8 mouse cellular contexts compared by ENCODE assay signal in genomic region chr4:150239503-150239902, GRCm38 (mm10). TPM values are rescaled to one million over a fixed set of nuclear protein-coding genes. Genes with fewer than 3 reads are reported as not detected.
DNase-seq lines count a peak whose midpoint lies in the region; ATAC-seq and TF ChIP-seq lines count a peak whose summit lies in the region.

No protein-coding gene starts in this region.

- ATAC-seq in embryonic facial prominence, embryonic 15.5 days (ENCODE audit: insufficient number of reproducible peaks, low FRiP score, low TSS enrichment, low read depth) = no peak
- ATAC-seq in limb, embryonic 13.5 days (ENCODE audit: low FRiP score, low read depth) = no peak

- WGBS in embryonic facial prominence, embryonic 15.5 days = 27% methylated on average over 6 of the region's 6 CpGs
- WGBS in limb, embryonic 13.5 days = 26% methylated on average over 6 of the region's 6 CpGs
- WGBS in small intestine, adult 2 months = 54% methylated on average over 6 of the region's 6 CpGs

- no peaks in the 10 kb centered on the region for H3K27me3 ChIP-seq in embryonic facial prominence, embryonic 15.5 days
- H3K27me3 ChIP-seq in limb, embryonic 13.5 days = no peaks in the 10 kb centered on the region
- no peaks in the 10 kb centered on the region for H3K27me3 ChIP-seq in small intestine, adult 2 months (ENCODE audit: control insufficient read depth, insufficient read depth, low read length)

- no peaks in the 10 kb centered on the region for H3K9me3 ChIP-seq in embryonic facial prominence, embryonic 15.5 days (replicated peaks)
- H3K9me3 ChIP-seq in limb, embryonic 13.5 days = no peaks in the 10 kb centered on the region

- intact Hi-C loops in left cerebral cortex, adult 2 months (cut with DNase I) = no loop called here
- intact Hi-C loops in left cerebral cortex, postnatal 10 days (cut with DNase I) = loop anchor here (10.0 kb wide), 1 partner anchor 205 kb away; no protein-coding TSS in a partner anchor

- H3K4me3 ChIP-seq in left cerebral cortex, adult 2 months = peak overlapping the region; percentile 98
- peak overlapping the region; percentile 82 for H3K4me3 ChIP-seq in embryonic facial prominence, embryonic 15.5 days (replicated peaks)
- H3K4me3 ChIP-seq in limb, embryonic 13.5 days = peak overlapping the region; percentile 84
- no peak overlapping the region for H3K4me3 ChIP-seq in small intestine, adult 2 months (ENCODE audit: low read depth, low read length)

- no peak for TF ChIP-seq CTCF in left cerebral cortex, adult 2 months (IDR thresholded peaks at IDR 0.05)
- no peak for TF ChIP-seq CTCF in small intestine, adult 2 months (IDR thresholded peaks at IDR 0.05; ENCODE audit: extremely low read depth, insufficient read length, insufficient replicate concordance, low read depth, low read length)

- peaks cover 50% of the 10 kb centered on the region for H3K36me3 ChIP-seq in embryonic facial prominence, embryonic 15.5 days
- peaks cover 49% of the 10 kb centered on the region for H3K36me3 ChIP-seq in limb, embryonic 13.5 days
- peaks cover 45% of the 10 kb centered on the region for H3K36me3 ChIP-seq in small intestine, adult 2 months (ENCODE audit: control insufficient read depth, insufficient read depth, low read length)

- H3K27ac ChIP-seq in left cerebral cortex, adult 2 months = no peak overlapping the region; the same call in 1 of the 2 replicates
- H3K27ac ChIP-seq in embryonic facial prominence, embryonic 15.5 days (replicated peaks) = peak overlapping the region; percentile 94
- peak overlapping the region; percentile 22; the same call in 1 of the 2 replicates for H3K27ac ChIP-seq in limb, embryonic 13.5 days
- H3K27ac ChIP-seq in small intestine, adult 2 months (ENCODE audit: insufficient read depth, low read depth, low read length) = peak overlapping the region; percentile 42; the same call in 1 of the 2 replicates

- DNase-seq in left cerebral cortex, adult 2 months (ENCODE audit: extremely low spot score in 1 of 2, low spot score in 2 of 2) = no peak
- DNase-seq in left cerebral cortex, postnatal 10 days (ENCODE audit: extremely low spot score in 1 of 2, low spot score in 2 of 2) = no peak
- DNase-seq in cerebellum, adult 11-12 months = no peak
- DNase-seq in cerebellum, postnatal 25 days = no peak
- DNase-seq in urinary bladder, postnatal 25 days (ENCODE audit: low spot score) = no peak

- peaks cover 51% of the 10 kb centered on the region for H3K4me1 ChIP-seq in embryonic facial prominence, embryonic 15.5 days
- H3K4me1 ChIP-seq in limb, embryonic 13.5 days = peaks cover 66% of the 10 kb centered on the region
- peaks cover 12% of the 10 kb centered on the region for H3K4me1 ChIP-seq in small intestine, adult 2 months (ENCODE audit: control insufficient read depth, insufficient read depth, insufficient read length, low read length)

- peak overlapping the region; percentile 57 for H3K4me2 ChIP-seq in embryonic facial prominence, embryonic 15.5 days (replicated peaks)
- H3K4me2 ChIP-seq in limb, embryonic 13.5 days (replicated peaks) = peak overlapping the region; percentile 77

- TF ChIP-seq POLR2A in small intestine, adult 2 months (IDR thresholded peaks at IDR 0.05; ENCODE audit: low read depth, low read length) = no peak

- H3K9ac ChIP-seq in embryonic facial prominence, embryonic 15.5 days = no peak overlapping the region
- H3K9ac ChIP-seq in limb, embryonic 13.5 days = peak overlapping the region; percentile 95

RNA-seq across cellular contexts. Expression of gene Eno1, which starts 3.0 kb away (rescaled TPM):
- 100 to 1,000 TPM; 410 TPM for total RNA-seq in left cerebral cortex, adult 2 months (2021)
- total RNA-seq in left cerebral cortex, postnatal 10 days (2021) = 100 to 1,000 TPM; 308 to 325 TPM
- polyA plus RNA-seq in embryonic facial prominence, embryonic 15.5 days (2015; fragmentation: Nextera tagmentation; extraction: Ambion mirVana) = 1,331 and 1,435 TPM in 2 replicates
- polyA plus RNA-seq in limb, embryonic 13.5 days (2015; fragmentation: Nextera tagmentation; extraction: Ambion mirVana) = 1,739 and 1,773 TPM in 2 replicates
- polyA plus RNA-seq in small intestine, adult 2 months (2012; rRNA removed) = 223 and 498 TPM in 2 replicates

RNA-seq across cellular contexts. Expression of gene Car6, which starts 38.4 kb away (rescaled TPM):
- total RNA-seq in left cerebral cortex, adult 2 months (2021) = not detected
- not detected for total RNA-seq in left cerebral cortex, postnatal 10 days (2021)
- polyA plus RNA-seq in embryonic facial prominence, embryonic 15.5 days (2015; fragmentation: Nextera tagmentation; extraction: Ambion mirVana) = 0.37 and 0.84 TPM in 2 replicates
- polyA plus RNA-seq in limb, embryonic 13.5 days (2015; fragmentation: Nextera tagmentation; extraction: Ambion mirVana) = 0.50 and 0.55 TPM in 2 replicates
- 0.14 TPM in 1 of 2 replicates, not detected in the other for polyA plus RNA-seq in small intestine, adult 2 months (2012; rRNA removed)

RNA-seq across cellular contexts. Expression of gene Rere, which starts 41.9 kb away (rescaled TPM):
- 100 to 1,000 TPM; 113 to 125 TPM for total RNA-seq in left cerebral cortex, adult 2 months (2021)
- total RNA-seq in left cerebral cortex, postnatal 10 days (2021) = 10 to 100 TPM; 85.3 to 88.9 TPM
- 26.5 and 27.2 TPM in 2 replicates for polyA plus RNA-seq in embryonic facial prominence, embryonic 15.5 days (2015; fragmentation: Nextera tagmentation; extraction: Ambion mirVana)
- 24.1 and 24.2 TPM in 2 replicates for polyA plus RNA-seq in limb, embryonic 13.5 days (2015; fragmentation: Nextera tagmentation; extraction: Ambion mirVana)
- polyA plus RNA-seq in small intestine, adult 2 months (2012; rRNA removed) = 37.1 and 72.8 TPM in 2 replicates
